Mouse (Mus musculus): Measurements from ENCODE around the gene Dapk3.

DNA sequence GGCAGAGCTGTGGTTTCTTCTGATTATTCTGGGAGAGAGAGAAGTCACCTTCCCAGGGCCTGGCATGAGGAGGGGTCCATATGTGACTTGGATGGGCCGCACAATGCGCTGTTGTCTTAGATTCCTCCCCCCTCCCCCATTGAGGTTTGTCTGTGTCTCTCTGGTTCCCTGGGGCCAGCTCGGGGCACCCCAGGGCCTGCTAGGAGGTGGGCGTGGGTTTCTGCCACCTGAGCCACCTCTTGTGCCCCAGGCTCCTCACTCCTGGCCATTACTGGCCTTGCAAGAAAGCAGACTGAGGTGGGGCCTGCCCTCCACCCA lies 43.3 kb upstream of the Dapk3 start:
- TF ChIP-seq CTCF (IDR thresholded peaks at IDR 0.05; ENCODE audit: extremely low read depth, insufficient read length, insufficient replicate concordance, low read depth, low read length) = no peak
- no peak for TF ChIP-seq POLR2A (IDR thresholded peaks at IDR 0.05; ENCODE audit: low read depth, low read length)
